Mouse (Mus musculus): ENCODE measurements around the gene Tbpl1. TPM values are rescaled to one million over a fixed set of nuclear protein-coding genes. Genes with fewer than 3 reads are reported as not detected.

The Tbpl1 gene
- polyA plus RNA-seq, 1 experiment: 72.5 TPM

DNA sequence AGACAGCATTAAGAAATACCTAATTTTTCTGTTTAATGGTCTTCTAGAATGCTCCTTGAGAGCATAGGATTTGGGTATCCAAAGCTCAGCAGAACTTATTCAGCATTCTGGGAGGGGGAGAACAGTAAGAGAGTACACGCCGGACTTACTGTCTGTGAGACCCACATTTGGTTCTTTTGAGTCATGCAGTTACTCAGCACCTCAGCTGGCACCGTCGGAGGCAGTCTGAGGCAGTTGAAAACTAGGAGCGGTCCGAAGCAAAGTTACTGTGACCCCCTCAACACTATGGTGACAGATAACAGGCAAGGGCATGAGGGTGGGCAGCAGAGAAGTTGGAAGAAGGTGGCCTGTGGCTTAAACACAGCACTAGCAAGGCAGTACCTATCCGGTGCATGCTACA is 34.9 kb downstream of the Tbpl1 start:
- TF ChIP-seq SRF (IDR thresholded peaks at IDR 0.05; ENCODE audit: control insufficient read depth, insufficient read length, low read depth) (no peak), REST (IDR thresholded peaks at IDR 0.05; ENCODE audit: insufficient read depth, insufficient read length) (no peak), POLR2A (IDR thresholded peaks at IDR 0.05; ENCODE audit: insufficient read length, low read depth) (no peak), MYOG (IDR thresholded peaks at IDR 0.05; ENCODE audit: control insufficient read depth in 1 of 3, insufficient read depth in 1 of 3, insufficient read length in 2 of 3, low read depth in 2 of 3) (no peak)
- no peaks in the 10 kb centered on the region for H3K79me2 ChIP-seq (ENCODE audit: control insufficient read depth, insufficient read depth)
- H3K36me3 ChIP-seq (ENCODE audit: control insufficient read depth, insufficient read depth): no peaks in the 10 kb centered on the region
- H3K27me3 ChIP-seq (ENCODE audit: control insufficient read depth, insufficient read depth, insufficient read length): no peaks in the 10 kb centered on the region
- no peak overlapping the region for H3K4me3 ChIP-seq
- H3ac ChIP-seq (ENCODE audit: control insufficient read depth, insufficient read length): no peak overlapping the region
- H3K4me2 ChIP-seq (ENCODE audit: low read depth): no peak overlapping the region

GRCm38 (mm10) chr10:22696236-22696635 is 35.5 kb downstream of the Tbpl1 start:
- Histone ChIP-seq H3ac (ENCODE audit: control insufficient read depth, insufficient read length) (no peak overlapping the region), H3K79me2 (ENCODE audit: control insufficient read depth, insufficient read depth) (no peaks in the 10 kb centered on the region), H3K4me2 (ENCODE audit: low read depth) (no peak overlapping the region), H3K27me3 (ENCODE audit: control insufficient read depth, insufficient read depth, insufficient read length) (no peaks in the 10 kb centered on the region), H3K4me3 (no peak overlapping the region), H3K36me3 (ENCODE audit: control insufficient read depth, insufficient read depth) (no peaks in the 10 kb centered on the region)
- TF ChIP-seq TCF12 (IDR thresholded peaks at IDR 0.05; ENCODE audit: insufficient read depth, poor library complexity, severe bottlenecking): no peak
- TF ChIP-seq MAX (IDR thresholded peaks at IDR 0.05; ENCODE audit: low read depth): no peak
- no peak for TF ChIP-seq MYOG (IDR thresholded peaks at IDR 0.05; ENCODE audit: control insufficient read depth in 1 of 3, insufficient read depth in 1 of 3, insufficient read length in 2 of 3, low read depth in 2 of 3)
- no peak for TF ChIP-seq POLR2A (IDR thresholded peaks at IDR 0.05; ENCODE audit: insufficient read length, low read depth)
- no peak for TF ChIP-seq POLR2AphosphoS2 (IDR thresholded peaks at IDR 0.05; ENCODE audit: insufficient read length, low read depth)

GRCm38 (mm10) chr10:22675848-22676630 is 55.7 kb downstream of the Tbpl1 start:
- H3K36me3 ChIP-seq (ENCODE audit: control insufficient read depth, insufficient read depth): no peaks in the 10 kb centered on the region
- no peak overlapping the region for H3K4me2 ChIP-seq (ENCODE audit: low read depth)
- TF ChIP-seq POLR2AphosphoS2 (IDR thresholded peaks at IDR 0.05; ENCODE audit: insufficient read length, low read depth) (no peak), MYOD1 (IDR thresholded peaks at IDR 0.05; ENCODE audit: control insufficient read depth in 1 of 3, insufficient read length in 2 of 3, low read depth in 2 of 3) (no peak), MAX (IDR thresholded peaks at IDR 0.05; ENCODE audit: low read depth) (no peak), TCF3 (IDR thresholded peaks at IDR 0.05; ENCODE audit: insufficient read length, low read depth) (no peak), TCF12 (IDR thresholded peaks at IDR 0.05; ENCODE audit: insufficient read depth, poor library complexity, severe bottlenecking) (no peak), CEBPB (IDR thresholded peaks at IDR 0.05; ENCODE audit: insufficient read depth, poor library complexity, severe bottlenecking) (no peak), USF1 (IDR thresholded peaks at IDR 0.05; ENCODE audit: low read depth) (no peak), MYOG (IDR thresholded peaks at IDR 0.05; ENCODE audit: control insufficient read depth in 1 of 3, insufficient read depth in 1 of 3, insufficient read length in 2 of 3, low read depth in 2 of 3) (no peak), SRF (IDR thresholded peaks at IDR 0.05; ENCODE audit: control insufficient read depth, insufficient read length, low read depth) (no peak), E2F4 (IDR thresholded peaks at IDR 0.05; ENCODE audit: insufficient read depth) (no peak), POLR2A (IDR thresholded peaks at IDR 0.05; ENCODE audit: insufficient read length, low read depth) (no peak), REST (IDR thresholded peaks at IDR 0.05; ENCODE audit: insufficient read depth, insufficient read length) (no peak)
- no peak overlapping the region for H3K4me3 ChIP-seq
- no peaks in the 10 kb centered on the region for H3K79me2 ChIP-seq (ENCODE audit: control insufficient read depth, insufficient read depth)
- no peak overlapping the region for H3ac ChIP-seq (ENCODE audit: control insufficient read depth, insufficient read length)
- H3K27me3 ChIP-seq (ENCODE audit: control insufficient read depth, insufficient read depth, insufficient read length): no peaks in the 10 kb centered on the region

DNA sequence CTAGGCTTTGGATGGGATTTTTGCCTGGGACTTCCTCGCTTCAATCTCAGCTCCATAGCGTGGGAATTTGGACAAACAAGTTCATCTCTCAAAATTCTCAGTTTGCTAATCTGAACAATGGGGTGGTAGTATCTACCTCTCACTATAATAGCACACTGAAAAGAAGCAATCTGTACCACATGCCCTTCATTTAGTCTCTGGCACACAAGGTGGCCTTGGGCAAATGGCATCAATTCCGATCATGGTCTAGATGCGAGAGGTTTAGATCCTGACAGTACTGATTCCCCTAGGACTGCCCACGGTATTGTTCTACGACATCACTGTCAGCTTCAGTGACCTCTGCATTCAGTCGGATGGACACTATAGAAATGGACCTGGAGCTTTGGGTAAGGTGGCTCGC is 57.6 kb downstream of the Tbpl1 start:
- H3K36me3 ChIP-seq (ENCODE audit: control insufficient read depth, insufficient read depth): no peaks in the 10 kb centered on the region
- H3K27me3 ChIP-seq (ENCODE audit: control insufficient read depth, insufficient read depth, insufficient read length): no peaks in the 10 kb centered on the region
- no peaks in the 10 kb centered on the region for H3K79me2 ChIP-seq (ENCODE audit: control insufficient read depth, insufficient read depth)
- H3ac ChIP-seq (ENCODE audit: control insufficient read depth, insufficient read length): no peak overlapping the region
- no peak overlapping the region for H3K4me2 ChIP-seq (ENCODE audit: low read depth)
- H3K4me3 ChIP-seq: no peak overlapping the region
- no peak for TF ChIP-seq MYOG (IDR thresholded peaks at IDR 0.05; ENCODE audit: control insufficient read depth in 1 of 3, insufficient read depth in 1 of 3, insufficient read length in 2 of 3, low read depth in 2 of 3)
- TF ChIP-seq E2F4 (IDR thresholded peaks at IDR 0.05; ENCODE audit: insufficient read depth): no peak
- no peak for TF ChIP-seq CEBPB (IDR thresholded peaks at IDR 0.05; ENCODE audit: insufficient read depth, poor library complexity, severe bottlenecking)
- TF ChIP-seq POLR2A (IDR thresholded peaks at IDR 0.05; ENCODE audit: insufficient read length, low read depth): no peak
- TF ChIP-seq TCF3 (IDR thresholded peaks at IDR 0.05; ENCODE audit: insufficient read length, low read depth): no peak
- TF ChIP-seq SRF (IDR thresholded peaks at IDR 0.05; ENCODE audit: control insufficient read depth, insufficient read length, low read depth): no peak
- TF ChIP-seq USF1 (IDR thresholded peaks at IDR 0.05; ENCODE audit: low read depth): no peak
- TF ChIP-seq MYOD1 (IDR thresholded peaks at IDR 0.05; ENCODE audit: control insufficient read depth in 1 of 3, insufficient read length in 2 of 3, low read depth in 2 of 3): no peak
- no peak for TF ChIP-seq TCF12 (IDR thresholded peaks at IDR 0.05; ENCODE audit: insufficient read depth, poor library complexity, severe bottlenecking)
- no peak for TF ChIP-seq REST (IDR thresholded peaks at IDR 0.05; ENCODE audit: insufficient read depth, insufficient read length)
- TF ChIP-seq POLR2AphosphoS2 (IDR thresholded peaks at IDR 0.05; ENCODE audit: insufficient read length, low read depth): no peak
- no peak for TF ChIP-seq MAX (IDR thresholded peaks at IDR 0.05; ENCODE audit: low read depth)

- Histone ChIP-seq H3K27me3 (ENCODE audit: control insufficient read depth, insufficient read depth, insufficient read length) (no peaks in the 10 kb centered on the region), H3K4me2 (ENCODE audit: low read depth) (no peak overlapping the region), H3ac (ENCODE audit: control insufficient read depth, insufficient read length) (no peak overlapping the region), H3K36me3 (ENCODE audit: control insufficient read depth, insufficient read depth) (no peaks in the 10 kb centered on the region), H3K79me2 (ENCODE audit: control insufficient read depth, insufficient read depth) (no peaks in the 10 kb centered on the region), H3K4me3 (no peak overlapping the region)
- TF ChIP-seq USF1 (IDR thresholded peaks at IDR 0.05; ENCODE audit: low read depth) (no peak), MAX (IDR thresholded peaks at IDR 0.05; ENCODE audit: low read depth) (no peak), MYOD1 (IDR thresholded peaks at IDR 0.05; ENCODE audit: control insufficient read depth in 1 of 3, insufficient read length in 2 of 3, low read depth in 2 of 3) (no peak), CEBPB (IDR thresholded peaks at IDR 0.05; ENCODE audit: insufficient read depth, poor library complexity, severe bottlenecking) (no peak), SRF (IDR thresholded peaks at IDR 0.05; ENCODE audit: control insufficient read depth, insufficient read length, low read depth) (no peak), E2F4 (IDR thresholded peaks at IDR 0.05; ENCODE audit: insufficient read depth) (no peak), TCF12 (IDR thresholded peaks at IDR 0.05; ENCODE audit: insufficient read depth, poor library complexity, severe bottlenecking) (no peak), TCF3 (IDR thresholded peaks at IDR 0.05; ENCODE audit: insufficient read length, low read depth) (no peak), POLR2A (IDR thresholded peaks at IDR 0.05; ENCODE audit: insufficient read length, low read depth) (no peak), POLR2AphosphoS2 (IDR thresholded peaks at IDR 0.05; ENCODE audit: insufficient read length, low read depth) (no peak), REST (IDR thresholded peaks at IDR 0.05; ENCODE audit: insufficient read depth, insufficient read length) (no peak), MYOG (IDR thresholded peaks at IDR 0.05; ENCODE audit: control insufficient read depth in 1 of 3, insufficient read depth in 1 of 3, insufficient read length in 2 of 3, low read depth in 2 of 3) (no peak)
Observed at GRCm38 (mm10) chr10:22668509-22668908, 63.2 kb downstream of the Tbpl1 start.

Measured in myocyte (in vitro differentiated cells).